Mouse (Mus musculus): Measurements from ENCODE around the gene Hoxb6. TPM values are rescaled to one million over a fixed set of nuclear protein-coding genes. Genes with fewer than 3 reads are reported as not detected.

Hoxb6 gene
- polyA plus RNA-seq, 1 experiment from 2014 or later, result 8.3 TPM

DNA sequence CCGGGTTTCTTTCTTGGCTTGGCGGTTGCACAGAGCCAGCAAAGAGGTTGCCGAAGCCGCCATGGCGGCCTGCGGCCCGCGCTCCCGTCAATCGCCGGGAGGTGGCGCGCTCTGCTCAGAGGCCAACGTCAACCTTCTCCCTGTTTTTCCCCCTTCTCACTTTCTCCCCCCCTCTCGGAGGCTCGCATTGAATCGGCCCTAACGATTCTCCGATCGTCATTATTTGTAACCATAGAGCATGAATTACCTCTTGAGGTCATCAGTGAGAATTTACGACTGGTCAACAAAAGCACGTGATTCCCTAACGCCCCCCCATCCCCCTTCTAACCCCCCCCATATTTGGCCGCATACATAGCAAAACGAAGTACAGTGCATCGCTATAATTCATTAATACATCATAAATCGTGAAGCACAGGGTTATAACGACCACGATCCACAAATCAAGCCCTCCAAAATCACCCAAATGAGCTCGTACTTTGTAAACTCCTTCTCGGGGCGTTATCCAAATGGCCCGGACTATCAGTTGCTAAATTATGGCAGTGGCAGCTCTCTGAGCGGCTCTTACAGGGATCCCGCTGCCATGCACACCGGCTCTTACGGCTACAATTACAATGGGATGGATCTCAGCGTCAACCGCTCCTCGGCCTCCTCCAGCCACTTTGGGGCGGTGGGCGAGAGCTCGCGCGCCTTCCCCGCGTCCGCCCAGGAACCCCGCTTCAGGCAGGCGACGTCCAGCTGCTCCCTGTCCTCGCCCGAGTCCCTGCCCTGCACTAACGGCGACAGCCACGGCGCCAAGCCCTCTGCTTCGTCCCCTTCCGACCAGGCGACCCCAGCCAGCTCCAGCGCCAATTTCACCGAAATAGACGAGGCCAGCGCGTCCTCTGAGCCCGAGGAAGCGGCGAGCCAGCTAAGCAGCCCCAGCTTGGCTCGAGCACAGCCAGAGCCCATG lies 11.1 kb downstream of the Hoxb6 start, which contains the start of gene Hoxb5:
TSS of gene Hoxb5 (plus strand) at position 186 of the 949 bp plus-strand sequence.
- WGBS, result under 1% methylated on average over 68 of the region's 69 CpGs

DNA sequence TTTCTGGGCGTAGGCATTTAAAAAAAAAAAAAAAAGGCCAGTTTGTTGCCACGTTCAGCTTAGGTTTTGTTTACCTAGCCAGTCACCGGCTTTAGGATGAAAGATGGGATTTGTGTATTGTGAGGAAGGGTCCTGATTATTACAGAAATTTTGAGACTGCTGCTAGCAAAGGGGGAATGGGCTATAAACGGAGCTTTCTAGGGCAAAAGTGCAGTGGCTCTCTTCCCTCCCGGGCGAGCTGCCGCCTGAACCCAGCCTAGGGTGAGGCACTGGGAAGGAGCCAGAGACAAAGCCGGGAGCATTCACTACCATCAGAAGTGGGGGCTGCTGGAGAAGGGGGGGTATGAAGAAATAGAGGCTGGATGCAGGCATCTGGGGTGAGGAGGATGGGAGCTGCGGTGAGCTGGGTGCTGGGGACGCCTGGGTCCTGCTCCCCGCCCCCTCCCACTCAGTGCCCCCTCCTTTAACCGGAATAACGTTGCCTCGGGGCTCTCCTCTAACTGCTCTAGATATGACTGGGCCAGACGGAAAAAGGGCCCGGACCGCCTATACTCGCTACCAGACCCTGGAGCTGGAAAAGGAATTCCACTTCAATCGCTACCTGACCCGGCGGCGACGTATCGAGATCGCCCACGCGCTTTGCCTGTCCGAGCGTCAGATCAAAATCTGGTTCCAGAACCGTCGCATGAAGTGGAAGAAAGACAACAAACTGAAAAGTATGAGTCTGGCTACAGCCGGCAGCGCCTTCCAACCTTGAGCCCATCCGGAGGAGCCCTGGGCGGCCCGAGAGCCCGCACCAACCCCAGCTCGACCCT lies 12.3 kb downstream of the Hoxb6 start:
- Histone ChIP-seq H3K9me3 (replicated peaks; ENCODE audit: control insufficient read depth, low read length) (no peaks in the 10 kb centered on the region), H3K9ac (ENCODE audit: low read length) (peak overlapping the region; percentile 83), H3K4me1 (ENCODE audit: control insufficient read depth, insufficient read depth, low read length) (peaks cover 10% of the 10 kb centered on the region; the same call in 1 of the 2 replicates), H3K27ac (ENCODE audit: low read length) (peak overlapping the region; percentile 89), H3K27me3 (ENCODE audit: control insufficient read depth, insufficient read depth, low read length) (peaks cover 33% of the 10 kb centered on the region), H3K36me3 (ENCODE audit: control insufficient read depth, insufficient read depth, low read length) (no peaks in the 10 kb centered on the region), H3K4me2 (ENCODE audit: low read depth, low read length) (peak overlapping the region; percentile 87), H3K4me3 (replicated peaks; ENCODE audit: low read length) (peak overlapping the region; percentile 48)
- 4% methylated on average over 38 of the region's 38 CpGs for WGBS
- no peak for ATAC-seq (ENCODE audit: insufficient read depth, low FRiP score)

More for the DNA sequence above, 11.1 kb downstream of the Hoxb6 start, which contains the start of gene Hoxb5:
- no peaks in the 10 kb centered on the region for H3K36me3 ChIP-seq (ENCODE audit: control insufficient read depth, insufficient read depth, low read length)
- peak within 1 kb of the TSS; percentile 87 for H3K4me2 ChIP-seq (ENCODE audit: low read depth, low read length)
- ATAC-seq (ENCODE audit: insufficient read depth, low FRiP score), result peak; percentile 58
- peak within 1 kb of the TSS; percentile 89 for H3K27ac ChIP-seq (ENCODE audit: low read length)
- peak within 1 kb of the TSS; percentile 83 for H3K9ac ChIP-seq (ENCODE audit: low read length)
- peaks cover 40% of the 10 kb centered on the region for H3K27me3 ChIP-seq (ENCODE audit: control insufficient read depth, insufficient read depth, low read length)
- H3K4me1 ChIP-seq (ENCODE audit: control insufficient read depth, insufficient read depth, low read length), result peaks cover 12% of the 10 kb centered on the region; the same call in 1 of the 2 replicates
- no peaks in the 10 kb centered on the region for H3K9me3 ChIP-seq (replicated peaks; ENCODE audit: control insufficient read depth, low read length)
- H3K4me3 ChIP-seq (replicated peaks; ENCODE audit: low read length), result peak within 1 kb of the TSS; percentile 48

DNA sequence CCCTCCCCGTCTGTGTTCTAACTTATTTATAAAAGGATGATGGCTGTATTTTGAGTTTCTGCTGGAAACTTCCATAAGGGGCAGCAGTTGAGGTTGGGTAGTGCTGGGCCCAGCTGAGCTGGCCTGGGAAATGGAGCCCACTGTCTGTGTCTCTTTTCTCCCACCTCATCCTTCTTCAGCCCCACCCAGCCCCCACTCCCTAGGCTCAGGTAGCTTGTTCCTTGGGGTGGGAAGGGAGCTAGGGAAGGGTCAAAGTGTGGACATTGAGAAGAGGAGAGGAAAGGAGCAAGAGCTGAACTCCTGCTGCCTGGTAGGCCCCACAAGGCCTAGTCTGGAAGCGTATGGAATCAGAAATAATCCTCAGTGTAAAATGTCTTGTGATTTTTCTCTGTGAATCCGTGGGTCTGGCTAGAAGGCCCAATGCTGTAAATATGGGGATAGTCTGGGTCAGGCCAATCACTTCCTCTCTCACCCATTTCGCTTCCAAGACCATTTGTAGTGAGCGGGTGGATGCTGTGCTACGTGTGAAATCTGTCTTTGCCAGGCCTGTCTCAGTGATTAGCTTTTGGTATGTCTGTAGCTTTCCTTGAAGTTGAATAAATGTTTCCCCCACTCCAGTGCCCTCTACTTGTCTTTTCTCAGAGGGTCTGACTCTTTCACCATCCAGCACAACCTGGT lies 13.4 kb downstream of the Hoxb6 start:
- H3K9me3 ChIP-seq (replicated peaks; ENCODE audit: control insufficient read depth, low read length), result no peaks in the 10 kb centered on the region
- H3K27me3 ChIP-seq (ENCODE audit: control insufficient read depth, insufficient read depth, low read length), result peaks cover 23% of the 10 kb centered on the region
- H3K36me3 ChIP-seq (ENCODE audit: control insufficient read depth, insufficient read depth, low read length), result no peaks in the 10 kb centered on the region
- H3K9ac ChIP-seq (ENCODE audit: low read length), result peak overlapping the region; percentile 83
- peaks cover 4% of the 10 kb centered on the region; the same call in 1 of the 2 replicates for H3K4me1 ChIP-seq (ENCODE audit: control insufficient read depth, insufficient read depth, low read length)
- peak overlapping the region; percentile 48 for H3K4me3 ChIP-seq (replicated peaks; ENCODE audit: low read length)
- peak overlapping the region; percentile 89 for H3K27ac ChIP-seq (ENCODE audit: low read length)
- H3K4me2 ChIP-seq (ENCODE audit: low read depth, low read length), result peak overlapping the region; percentile 87
- ATAC-seq (ENCODE audit: insufficient read depth, low FRiP score), result no peak
- WGBS, result 51% methylated on average over 6 of the region's 6 CpGs

DNA sequence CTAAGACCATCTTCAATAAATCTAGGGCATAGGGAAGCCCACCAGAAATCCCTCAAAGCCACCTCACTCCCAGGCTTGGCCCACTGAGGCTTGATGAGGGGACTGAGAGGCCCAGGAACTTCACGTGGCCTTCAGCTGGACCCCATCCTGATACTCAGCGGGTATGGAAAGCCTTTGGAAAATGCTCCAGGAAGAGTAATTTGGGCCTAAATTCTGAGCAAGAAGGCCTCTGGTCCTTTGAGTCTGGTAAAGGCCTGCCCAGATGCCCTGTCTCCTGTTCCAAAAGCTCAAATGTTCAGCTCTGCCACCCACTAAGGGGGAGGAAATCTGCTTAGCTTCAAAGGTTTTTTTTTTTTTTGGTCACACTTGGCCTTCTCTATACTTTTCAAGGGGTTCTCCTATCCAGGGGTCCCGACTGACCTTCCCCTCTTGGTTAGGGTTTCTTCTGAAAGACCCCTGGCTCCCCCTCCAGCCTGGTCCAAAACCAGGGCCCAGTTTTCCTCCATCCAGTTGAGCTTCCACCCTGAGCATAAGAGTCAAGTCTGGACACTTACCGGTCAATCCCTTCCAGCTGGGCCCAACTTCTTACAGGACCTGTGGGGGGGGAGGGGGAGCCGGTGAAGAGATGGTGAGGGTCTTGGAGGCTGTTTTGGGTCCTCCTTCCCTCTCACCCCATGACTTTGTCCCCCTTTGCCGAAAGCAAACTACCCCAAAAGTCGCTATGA lies 14.1 kb downstream of the Hoxb6 start:
- Histone ChIP-seq H3K4me3 (replicated peaks; ENCODE audit: low read length) (peak overlapping the region; percentile 48), H3K4me1 (ENCODE audit: control insufficient read depth, insufficient read depth, low read length) (no peaks in the 10 kb centered on the region; the same call in 1 of the 2 replicates), H3K27ac (ENCODE audit: low read length) (peak overlapping the region; percentile 89), H3K9me3 (replicated peaks; ENCODE audit: control insufficient read depth, low read length) (no peaks in the 10 kb centered on the region), H3K4me2 (ENCODE audit: low read depth, low read length) (peak overlapping the region; percentile 87), H3K27me3 (ENCODE audit: control insufficient read depth, insufficient read depth, low read length) (peaks cover 23% of the 10 kb centered on the region), H3K36me3 (ENCODE audit: control insufficient read depth, insufficient read depth, low read length) (no peaks in the 10 kb centered on the region), H3K9ac (ENCODE audit: low read length) (peak overlapping the region; percentile 83)
- 39% methylated on average over 7 of the region's 7 CpGs for WGBS
- no peak for ATAC-seq (ENCODE audit: insufficient read depth, low FRiP score)

DNA sequence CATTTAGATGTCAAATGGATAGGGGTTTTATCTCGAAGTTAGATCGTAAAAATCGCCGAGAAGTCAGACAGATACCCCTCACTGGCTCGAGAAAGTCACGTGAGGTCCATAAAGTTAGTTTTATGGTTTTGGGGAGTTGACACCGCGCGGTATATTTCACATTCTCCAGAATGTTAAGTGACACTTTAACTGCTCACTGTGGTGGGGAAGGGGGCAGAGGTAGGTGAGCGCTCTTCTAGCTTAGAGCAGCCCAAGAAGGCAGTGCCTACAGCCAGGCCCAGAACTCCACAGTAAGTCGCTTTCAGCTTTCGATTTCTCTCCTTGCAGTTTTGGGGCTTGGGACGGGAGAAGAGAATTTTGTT lies 14.6 kb downstream of the Hoxb6 start:
- no peak for ATAC-seq (ENCODE audit: insufficient read depth, low FRiP score)

DNA sequence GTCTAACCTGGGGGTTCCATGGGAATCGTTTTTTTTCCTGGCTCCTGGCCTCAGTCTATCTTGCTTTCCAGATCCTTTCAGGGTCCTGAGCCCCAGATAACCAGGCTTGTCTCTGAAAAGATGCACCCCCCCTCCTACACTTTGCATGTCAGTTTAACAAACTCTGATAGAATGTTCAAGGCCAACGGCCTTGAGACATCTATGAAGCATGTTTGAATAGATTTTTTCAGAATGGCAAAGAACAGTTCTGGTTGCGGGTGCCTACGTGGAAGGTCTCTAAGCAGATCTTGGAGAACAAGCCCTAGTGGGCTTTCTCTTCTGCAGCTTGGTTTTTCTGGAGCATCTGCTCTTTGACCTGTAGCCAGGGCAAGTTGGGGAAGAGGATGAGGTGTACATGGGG lies 16.5 kb downstream of the Hoxb6 start:
- peak overlapping the region; percentile 87 for H3K4me2 ChIP-seq (ENCODE audit: low read depth, low read length)
- H3K4me1 ChIP-seq (ENCODE audit: control insufficient read depth, insufficient read depth, low read length), result peaks cover 6% of the 10 kb centered on the region; the same call in 1 of the 2 replicates
- H3K27me3 ChIP-seq (ENCODE audit: control insufficient read depth, insufficient read depth, low read length), result peaks cover 11% of the 10 kb centered on the region
- WGBS, result 32% methylated on average over 4 of the region's 4 CpGs
- H3K4me3 ChIP-seq (replicated peaks; ENCODE audit: low read length), result peak overlapping the region; percentile 48
- peak overlapping the region; percentile 89 for H3K27ac ChIP-seq (ENCODE audit: low read length)
- no peak for ATAC-seq (ENCODE audit: insufficient read depth, low FRiP score)
- H3K36me3 ChIP-seq (ENCODE audit: control insufficient read depth, insufficient read depth, low read length), result no peaks in the 10 kb centered on the region
- no peaks in the 10 kb centered on the region for H3K9me3 ChIP-seq (replicated peaks; ENCODE audit: control insufficient read depth, low read length)
- H3K9ac ChIP-seq (ENCODE audit: low read length), result peak overlapping the region; percentile 68

More for the DNA sequence above, 14.6 kb downstream of the Hoxb6 start:
- H3K9me3 ChIP-seq (replicated peaks; ENCODE audit: control insufficient read depth, low read length), result no peaks in the 10 kb centered on the region
- 25% methylated on average over 13 of the region's 13 CpGs for WGBS
- H3K27ac ChIP-seq (ENCODE audit: low read length), result peak overlapping the region; percentile 89
- H3K36me3 ChIP-seq (ENCODE audit: control insufficient read depth, insufficient read depth, low read length), result no peaks in the 10 kb centered on the region
- peaks cover 3% of the 10 kb centered on the region; the same call in 1 of the 2 replicates for H3K4me1 ChIP-seq (ENCODE audit: control insufficient read depth, insufficient read depth, low read length)
- peaks cover 22% of the 10 kb centered on the region for H3K27me3 ChIP-seq (ENCODE audit: control insufficient read depth, insufficient read depth, low read length)
- H3K4me2 ChIP-seq (ENCODE audit: low read depth, low read length), result peak overlapping the region; percentile 87
- peak overlapping the region; percentile 48 for H3K4me3 ChIP-seq (replicated peaks; ENCODE audit: low read length)
- peak overlapping the region; percentile 83 for H3K9ac ChIP-seq (ENCODE audit: low read length)

DNA sequence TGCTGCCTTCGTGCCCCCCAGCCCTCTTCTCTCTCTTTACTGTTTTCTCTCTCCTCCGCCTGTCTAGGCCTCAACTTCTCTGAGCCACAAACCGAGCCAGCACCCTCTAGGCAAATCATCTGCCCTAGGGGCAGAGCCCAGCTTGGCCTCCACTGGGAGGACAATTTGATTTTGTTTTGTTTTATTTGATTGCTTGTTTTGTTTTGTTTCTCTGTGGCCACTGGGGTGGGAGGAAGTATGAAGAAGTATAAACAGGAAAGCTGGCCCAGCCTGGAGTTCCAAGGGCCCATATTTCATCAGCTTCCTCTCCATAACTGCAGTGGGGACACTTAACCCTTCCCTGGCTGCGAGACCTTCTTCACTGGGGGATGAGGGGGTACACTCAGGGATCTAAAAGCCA lies 17.0 kb downstream of the Hoxb6 start:
- Histone ChIP-seq H3K9me3 (replicated peaks; ENCODE audit: control insufficient read depth, low read length) (no peaks in the 10 kb centered on the region), H3K27ac (ENCODE audit: low read length) (peak overlapping the region; percentile 89), H3K36me3 (ENCODE audit: control insufficient read depth, insufficient read depth, low read length) (no peaks in the 10 kb centered on the region), H3K9ac (ENCODE audit: low read length) (peak overlapping the region; percentile 68), H3K27me3 (ENCODE audit: control insufficient read depth, insufficient read depth, low read length) (peaks cover 11% of the 10 kb centered on the region), H3K4me1 (ENCODE audit: control insufficient read depth, insufficient read depth, low read length) (peaks cover 6% of the 10 kb centered on the region; the same call in 1 of the 2 replicates), H3K4me3 (replicated peaks; ENCODE audit: low read length) (peak overlapping the region; percentile 48), H3K4me2 (ENCODE audit: low read depth, low read length) (peak overlapping the region; percentile 87)
- 29% methylated on average over 4 of the region's 4 CpGs for WGBS
- no peak for ATAC-seq (ENCODE audit: insufficient read depth, low FRiP score)

Measured in stomach, embryonic 16.5 days (tissue).